Mouse (Mus musculus): Measurements from ENCODE around the gene Zfp638.
A peak's percentile ranks its signal among the peaks of the same experiment; 100 is the strongest.

Zfp638 gene

GRCm38 (mm10) chr6:83866954-83867597 lies at the start of gene Zfp638:
Zfp638 (plus strand) TSS chr6:83867109.
- DNase-seq (ENCODE audit: low spot score): peak; percentile 95

- no peak for DNase-seq (ENCODE audit: low spot score)
These were observed 47.9 kb upstream of the Zfp638 start for GRCm38 (mm10) chr6:83818996-83819395.

GRCm38 (mm10) chr6:83820727-83821515 lies 46.0 kb upstream of the Zfp638 start:
- no peak for DNase-seq (ENCODE audit: low spot score)

GRCm38 (mm10) chr6:83821856-83822255 lies 45.1 kb upstream of the Zfp638 start:
- DNase-seq (ENCODE audit: low spot score): no peak

GRCm38 (mm10) chr6:83830941-83831605 lies 35.8 kb upstream of the Zfp638 start:
- DNase-seq (ENCODE audit: low spot score): no peak

GRCm38 (mm10) chr6:83831606-83832123 lies 35.2 kb upstream of the Zfp638 start, which contains the start of gene Paip2b:
Paip2b (minus strand) TSS chr6:83831741.
- DNase-seq (ENCODE audit: low spot score): peak; percentile 99

GRCm38 (mm10) chr6:83832393-83832792 lies 34.5 kb upstream of the Zfp638 start:
- peak; percentile 4 for DNase-seq (ENCODE audit: low spot score)

GRCm38 (mm10) chr6:83836826-83837225 lies 30.1 kb upstream of the Zfp638 start:
- DNase-seq (ENCODE audit: low spot score): no peak

DNA sequence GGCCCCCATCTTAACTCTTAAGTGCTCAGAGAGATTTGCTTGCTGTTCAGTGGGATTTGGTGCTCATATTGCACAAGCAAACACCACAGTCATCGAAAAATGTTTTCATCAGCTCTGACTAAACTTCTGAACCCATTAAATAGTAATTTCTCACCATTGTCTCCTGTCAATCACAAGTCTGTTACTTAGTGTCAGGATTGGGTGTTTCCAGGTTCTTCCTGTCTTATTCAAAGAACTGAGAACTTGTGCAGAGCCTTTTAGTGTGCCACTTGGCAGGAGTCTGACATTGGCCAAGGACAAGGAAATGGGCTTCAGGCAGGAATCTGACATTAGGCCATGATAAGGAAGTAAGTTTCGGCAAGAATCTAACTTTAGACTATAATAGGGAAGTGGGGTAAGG lies 28.9 kb upstream of the Zfp638 start:
- no peak for DNase-seq (ENCODE audit: low spot score)

GRCm38 (mm10) chr6:83840086-83840485 lies 26.8 kb upstream of the Zfp638 start:
- DNase-seq (ENCODE audit: low spot score): no peak

GRCm38 (mm10) chr6:83844913-83845312 lies 22.0 kb upstream of the Zfp638 start:
- no peak for DNase-seq (ENCODE audit: low spot score)

- DNase-seq (ENCODE audit: low spot score): no peak
These were observed 20.8 kb upstream of the Zfp638 start for GRCm38 (mm10) chr6:83846141-83846540.

GRCm38 (mm10) chr6:83849446-83849845 lies 17.5 kb upstream of the Zfp638 start:
- DNase-seq (ENCODE audit: low spot score): no peak

DNA sequence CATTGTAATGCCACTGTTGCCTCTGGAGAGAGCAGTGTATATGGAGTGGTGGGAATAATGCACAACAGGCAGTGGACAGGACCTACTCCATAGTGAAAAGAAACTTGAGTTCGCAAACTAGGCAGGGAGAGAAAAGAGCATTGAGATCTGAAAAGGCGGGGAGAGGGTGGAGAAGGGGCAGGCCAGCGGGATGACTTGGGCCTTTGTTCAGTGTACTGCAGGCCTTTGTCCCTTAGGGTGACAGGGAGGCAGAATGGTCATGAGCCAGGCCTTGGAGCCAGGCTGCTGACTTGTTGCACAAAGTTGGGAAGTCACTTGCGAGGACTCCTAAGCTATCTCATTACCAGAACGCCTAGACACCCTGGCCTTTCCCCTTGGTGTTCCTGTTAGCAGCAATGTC lies 9.4 kb upstream of the Zfp638 start:
- DNase-seq (ENCODE audit: low spot score): peak; percentile 55

DNA sequence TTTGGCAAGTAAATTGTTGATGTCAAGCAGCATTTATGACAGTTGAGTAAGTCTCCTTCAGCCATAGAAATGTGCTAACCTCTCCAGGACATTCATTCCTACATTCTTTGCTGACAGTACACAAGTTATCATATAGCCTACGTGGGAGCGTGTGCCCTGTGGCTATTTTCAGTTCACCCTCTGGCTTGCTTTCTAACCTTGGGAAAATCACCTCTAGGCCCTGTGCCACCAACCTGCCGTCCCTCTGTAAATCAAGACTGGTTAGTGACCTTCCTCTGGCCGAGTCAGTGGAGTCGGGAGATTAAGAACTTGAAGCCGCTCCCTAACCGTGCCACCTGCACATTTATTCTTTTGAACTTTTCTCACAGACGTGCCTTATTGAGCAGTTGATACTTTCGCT lies 6.9 kb upstream of the Zfp638 start:
- no peak for DNase-seq (ENCODE audit: low spot score)

DNA sequence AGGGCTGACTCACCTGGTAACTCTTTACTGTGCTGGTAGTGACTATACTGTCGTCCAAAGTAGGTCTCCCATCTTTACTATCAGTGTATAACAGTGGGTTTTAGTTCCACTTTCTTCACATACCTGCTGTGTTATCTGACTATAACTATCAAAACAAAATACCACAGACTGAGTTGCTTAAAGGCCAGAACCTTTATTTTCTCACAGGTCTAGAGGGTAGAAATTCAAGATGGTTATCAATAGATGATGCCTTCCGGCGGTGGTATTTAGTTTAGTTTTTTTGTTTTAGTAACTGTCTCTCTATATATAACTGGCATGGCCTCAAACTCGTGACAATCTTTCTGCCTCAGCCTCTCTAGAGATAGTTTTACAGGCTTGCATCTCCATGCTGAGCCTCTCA lies 3.4 kb upstream of the Zfp638 start:
- no peak for DNase-seq (ENCODE audit: low spot score)

DNA sequence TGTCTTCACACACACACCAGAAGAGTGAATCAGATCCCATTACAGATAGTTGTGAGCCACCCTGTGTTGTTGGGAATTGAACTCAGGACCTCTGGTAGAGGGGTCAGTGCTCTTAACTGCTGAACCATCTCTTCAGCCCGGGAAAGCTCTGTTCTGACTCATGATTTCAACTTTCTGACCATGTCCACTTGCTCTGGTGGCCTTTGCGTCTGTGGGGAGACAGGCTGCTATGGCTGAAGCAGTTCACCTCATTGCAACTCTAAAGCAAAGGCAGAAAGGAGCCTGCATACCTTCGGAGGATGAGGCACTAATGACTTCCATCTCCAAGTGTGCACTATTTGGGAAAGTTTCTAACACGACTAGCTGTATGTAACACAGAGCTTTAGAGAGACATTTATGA lies 486 bp upstream of the Zfp638 start:
- DNase-seq (ENCODE audit: low spot score): no peak

DNA sequence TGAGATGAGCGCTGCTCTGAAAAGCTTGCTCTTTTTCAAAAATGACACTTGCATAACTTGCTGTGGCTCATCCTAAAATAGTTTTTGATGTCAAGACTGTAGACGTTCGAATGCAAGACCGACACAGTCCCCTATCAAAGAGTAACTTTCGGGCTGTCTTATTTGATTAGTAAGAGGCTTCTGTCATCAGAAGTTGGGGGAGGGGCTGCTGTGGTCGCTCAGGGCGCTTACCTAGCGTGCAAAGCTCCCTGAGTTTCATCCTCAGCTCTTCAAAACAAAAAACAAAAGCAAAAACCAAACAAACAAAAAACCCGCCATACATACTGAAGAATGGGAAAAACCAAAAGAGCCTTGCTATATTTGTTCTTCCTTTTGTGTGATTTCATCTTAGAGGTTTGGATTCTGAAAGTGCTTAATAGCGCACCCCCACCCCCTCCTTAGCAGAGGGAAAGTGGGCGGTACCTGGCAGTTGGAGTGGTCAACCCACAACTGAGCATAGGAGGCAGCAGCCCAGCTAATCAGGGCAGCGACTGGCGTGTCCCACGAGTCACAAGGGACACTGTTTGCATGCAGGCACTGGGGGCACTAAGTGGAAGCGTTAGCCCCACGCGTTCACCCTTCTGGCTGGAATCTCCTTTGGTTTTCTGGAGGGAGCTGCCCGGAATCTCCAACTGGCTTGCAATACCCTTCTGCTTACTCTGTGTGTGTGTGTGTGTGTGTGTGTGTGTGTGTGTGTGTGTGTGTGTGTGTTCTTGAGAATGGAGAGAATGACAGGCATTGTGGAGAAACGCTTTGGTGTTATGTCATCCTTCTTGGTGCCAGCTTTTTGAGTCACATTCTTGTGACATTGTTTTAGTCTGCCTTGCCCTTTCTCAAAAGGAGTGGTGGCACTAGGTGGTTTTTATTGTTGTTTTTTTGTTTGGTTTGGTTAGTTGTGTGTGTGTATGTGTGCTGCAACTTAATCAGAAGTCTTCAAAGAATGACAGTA lies 983 bp downstream of the Zfp638 start:
- DNase-seq (ENCODE audit: low spot score): peak; percentile 68

DNA sequence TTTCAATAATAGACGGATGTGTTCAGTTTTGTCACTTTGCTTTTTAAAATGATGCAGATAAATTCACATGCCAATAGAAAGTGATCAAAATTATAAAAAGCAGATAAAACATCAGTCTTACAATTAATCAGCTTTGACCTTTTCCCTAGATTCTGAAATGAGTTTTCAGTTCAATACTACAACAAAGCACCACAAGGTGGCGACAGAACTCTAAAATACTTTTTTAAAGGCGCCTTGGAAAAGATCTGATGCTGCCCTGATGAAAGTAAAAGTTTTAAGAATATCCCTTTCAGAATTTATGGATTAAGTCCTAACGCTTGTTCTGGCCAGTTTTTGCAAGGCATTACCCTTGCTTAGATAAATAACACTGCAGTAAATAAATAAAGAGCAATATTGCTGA lies 12.9 kb downstream of the Zfp638 start:
- peak; percentile 73 for DNase-seq (ENCODE audit: low spot score)

DNA sequence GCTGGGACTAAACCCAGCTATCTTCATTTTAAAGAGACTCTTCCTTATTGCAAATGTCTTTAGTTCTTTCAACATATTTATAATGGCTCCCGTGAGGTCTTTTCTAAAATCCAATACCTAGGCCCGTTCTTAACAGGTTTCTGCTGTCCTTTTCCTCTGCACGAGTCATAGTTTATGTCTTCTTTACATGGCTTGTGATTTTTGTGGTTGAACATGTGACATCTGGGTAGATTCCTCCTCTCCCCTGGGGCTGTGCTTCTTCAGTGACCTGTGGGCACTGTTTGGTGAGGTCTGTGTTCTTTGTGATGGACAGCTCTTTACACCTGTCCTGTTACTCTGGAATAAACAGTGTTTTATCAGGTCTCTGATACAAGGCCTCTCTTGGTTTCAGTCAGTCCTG lies 19.9 kb downstream of the Zfp638 start:
- DNase-seq (ENCODE audit: low spot score): no peak

- no peak for DNase-seq (ENCODE audit: low spot score)
These were observed 21.9 kb downstream of the Zfp638 start for GRCm38 (mm10) chr6:83888802-83889201.

All from layer of hippocampus, adult 11-12 months (tissue).